Mouse (Mus musculus) embryonic fibroblast, embryonic 13.5 days (primary cell): ENCODE measurements around the gene Cdh13.

Experiments
- CTCF ChIP-seq: IDR thresholded peaks from 2 replicates; pipeline ENCODE4 v1.5.1; 2011; ENCODE audit warnings: mild to moderate bottlenecking, control low read depth, low read length, moderate library complexity, borderline replicate concordance; ENCODE audit not compliant: insufficient read depth
- POLR2A ChIP-seq: IDR thresholded peaks from 2 replicates; pipeline ENCODE4 v1.6.1; 2011; ENCODE audit warnings: low read depth, mild to moderate bottlenecking, control low read depth, low read length, moderate library complexity

GRCm38 (mm10) chr8:119102871-119103270 lies 819.3 kb downstream of the Cdh13 start:
- TF ChIP-seq POLR2A, result no peak
- TF ChIP-seq CTCF, result no peak
